Mouse (Mus musculus) embryo, embryonic 11.5 days (tissue): Measurements from ENCODE around the gene Mus81.
A peak's percentile ranks its signal among the peaks of the same experiment; 100 is the strongest.
"Not testable (repeated sequence)": the region's sequence is repeated elsewhere in the genome, so short reads cannot be mapped to it uniquely, and the experiment has no call there.

Experiments
- DNase-seq: peaks from one replicate; pipeline ENCODE4 v3.0.0-alpha.2; 2012; ENCODE audit warnings: low read depth, low spot score

The Mus81 gene

DNA sequence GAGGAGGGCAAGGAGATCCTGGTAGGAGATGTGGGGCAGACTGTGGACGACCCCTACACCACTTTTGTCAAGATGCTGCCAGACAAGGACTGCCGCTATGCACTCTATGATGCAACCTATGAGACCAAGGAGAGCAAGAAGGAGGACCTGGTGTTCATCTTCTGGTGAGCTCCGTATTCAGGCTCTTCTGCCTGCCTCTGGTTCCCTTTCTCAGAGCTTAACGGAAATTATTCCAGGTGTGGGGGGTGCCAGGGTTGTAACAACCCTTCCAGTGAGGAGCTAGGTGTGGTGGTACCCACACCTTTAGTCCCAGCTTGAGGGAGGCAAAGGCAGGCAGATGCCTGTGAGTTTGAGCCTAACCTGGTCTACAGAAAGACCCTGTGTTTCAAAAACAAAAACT lies 4.4 kb upstream of the Mus81 start:
- no peak for DNase-seq

DNA sequence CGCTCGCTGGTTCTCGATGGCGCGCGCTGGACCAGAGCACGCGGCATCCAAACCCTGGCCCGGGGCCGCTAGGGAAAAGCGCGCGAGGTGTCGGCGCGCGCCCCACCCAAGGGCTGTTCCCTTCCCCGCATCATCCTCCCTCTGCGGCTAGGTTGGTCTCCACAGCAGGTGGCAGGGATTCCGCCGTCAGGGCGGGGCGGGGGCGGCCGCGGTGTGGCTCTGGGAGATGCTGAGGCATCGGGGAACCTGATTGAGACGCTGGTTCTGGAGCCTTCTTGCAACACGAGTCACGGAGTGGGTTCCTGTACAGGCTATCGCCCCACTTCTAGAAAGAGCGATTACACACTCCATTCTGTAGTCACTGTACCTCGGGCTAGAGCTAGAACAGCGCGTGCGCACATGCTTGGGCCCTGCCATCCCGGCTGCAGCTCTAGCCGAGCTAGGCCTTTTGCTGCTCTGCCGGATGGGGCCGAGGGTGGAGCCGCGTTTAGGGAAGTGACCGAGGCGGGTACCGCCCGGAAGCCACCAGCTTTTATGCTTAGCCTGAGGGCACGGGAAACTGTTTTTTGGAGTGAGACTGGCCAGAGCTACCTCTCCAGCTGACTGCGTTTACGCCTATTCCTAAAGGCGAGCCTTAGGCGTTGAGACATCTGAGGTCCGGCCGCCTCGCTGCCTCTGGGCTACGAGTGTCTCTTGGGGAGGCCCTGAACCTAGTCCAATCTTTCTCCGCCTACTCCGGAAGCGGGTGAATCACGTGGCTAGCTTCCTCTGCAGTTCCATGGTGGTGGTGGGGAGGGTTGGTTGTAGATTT lies 2.9 kb upstream of the Mus81 start:
- peak; percentile 59 for DNase-seq

DNA sequence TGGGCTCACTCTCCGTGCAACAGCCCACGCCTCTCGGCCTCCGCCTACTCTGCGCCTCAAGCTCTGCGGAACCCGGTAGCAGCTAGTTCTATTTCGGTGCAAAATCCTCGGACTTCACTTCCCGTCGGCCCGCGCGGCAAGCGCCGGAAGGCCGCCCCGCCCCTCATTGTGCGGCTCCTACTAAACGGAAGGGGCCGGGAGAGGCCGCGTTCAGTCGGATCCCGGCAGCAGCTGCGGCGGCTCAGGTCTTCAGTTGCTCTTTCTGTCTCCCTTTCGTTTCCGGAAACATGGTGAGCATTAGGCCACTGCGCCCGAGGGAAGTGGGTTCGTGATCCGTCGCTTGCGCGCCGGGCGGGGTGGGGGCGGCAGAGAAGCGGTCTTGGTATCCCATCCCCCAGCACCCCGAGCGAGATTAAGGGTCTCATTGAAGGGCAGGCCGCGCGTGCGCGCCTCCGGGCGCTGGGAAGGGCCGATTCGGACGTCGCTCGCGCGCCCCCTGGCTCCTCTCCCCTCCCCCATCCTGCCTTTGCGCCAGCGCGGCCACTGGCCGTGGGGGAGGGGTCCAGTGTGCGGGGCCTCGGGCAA lies 2.2 kb upstream of the Mus81 start, which contains the start of gene Cfl1:
Cfl1 (plus strand) TSS at position 143 of the 585 bp plus-strand sequence.
- peak; percentile 92 for DNase-seq

DNA sequence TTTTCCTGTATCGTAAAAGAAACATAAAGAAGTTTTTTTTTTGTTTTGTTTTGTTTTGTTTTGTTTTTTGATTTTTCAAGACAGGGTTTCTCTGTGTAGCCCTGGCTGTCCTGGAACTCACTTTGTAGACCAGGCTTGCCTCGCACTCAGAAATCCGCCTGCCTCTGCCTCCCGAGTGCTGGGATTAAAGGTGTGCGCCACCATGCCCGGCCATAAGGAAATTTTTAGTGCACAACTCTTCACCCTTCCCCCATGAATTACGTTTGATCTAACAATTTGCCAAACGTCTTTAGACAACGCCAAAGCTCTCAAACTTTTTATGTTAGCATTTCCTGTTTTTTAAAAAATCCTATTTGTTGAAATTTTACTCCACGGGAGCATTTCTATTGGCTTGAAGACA lies 1.5 kb upstream of the Mus81 start:
- not testable (repeated sequence) for DNase-seq

DNA sequence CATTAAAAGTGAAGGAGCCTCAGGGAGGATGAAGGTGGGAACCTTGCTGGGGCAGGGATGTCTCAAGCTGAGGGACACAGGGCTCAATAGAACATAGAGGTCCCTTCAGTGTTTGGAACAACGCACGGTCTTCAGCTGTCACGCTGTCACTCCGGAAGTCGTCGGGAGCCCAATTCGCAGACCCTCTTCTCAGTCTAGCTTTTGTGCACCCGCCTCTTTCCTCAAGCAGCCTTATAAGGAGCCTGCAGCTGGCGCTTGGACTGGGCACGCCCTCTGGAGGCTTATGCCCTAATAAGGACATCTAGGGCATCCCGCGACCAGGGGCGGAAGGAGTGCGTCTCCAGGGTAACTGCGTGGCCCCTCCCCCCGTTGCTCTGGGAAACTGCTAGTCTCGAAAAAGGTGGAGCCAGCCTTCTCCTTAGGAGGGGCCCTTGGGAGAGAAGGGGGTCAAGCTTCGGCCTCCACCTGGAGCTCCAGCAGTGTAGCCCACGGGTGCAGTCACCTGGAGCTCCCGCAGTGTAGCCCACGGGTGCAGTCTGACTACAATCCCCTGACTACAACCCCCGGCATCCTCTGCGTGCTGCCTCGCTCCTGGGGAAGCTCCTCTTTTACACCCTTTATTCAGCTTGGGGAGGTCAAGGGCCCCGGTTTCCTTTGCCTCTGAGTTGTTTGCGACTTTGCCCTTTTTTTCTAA lies 823 bp upstream of the Mus81 start:
- peak; percentile 94 for DNase-seq

DNA sequence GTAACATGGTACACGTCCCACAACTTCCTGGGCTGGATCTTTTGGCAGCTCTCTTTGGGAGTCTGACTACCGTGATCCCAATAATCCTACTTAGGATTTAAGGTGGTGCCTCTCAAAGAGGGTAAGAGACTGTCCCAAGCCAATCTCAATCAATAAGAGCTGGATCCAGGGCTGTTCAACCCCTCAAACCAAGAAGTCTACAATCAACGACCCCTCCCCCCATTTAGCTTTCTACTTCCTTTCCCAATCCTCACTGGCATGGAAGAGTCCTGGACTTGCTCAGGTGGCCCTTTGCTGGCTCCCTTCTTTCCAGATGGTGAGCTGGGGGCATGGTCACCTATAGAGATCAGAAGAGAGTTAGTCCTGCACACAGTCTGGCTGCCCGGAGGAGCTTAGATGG lies 1.4 kb downstream of the Mus81 start:
- DNase-seq, result no peak

DNA sequence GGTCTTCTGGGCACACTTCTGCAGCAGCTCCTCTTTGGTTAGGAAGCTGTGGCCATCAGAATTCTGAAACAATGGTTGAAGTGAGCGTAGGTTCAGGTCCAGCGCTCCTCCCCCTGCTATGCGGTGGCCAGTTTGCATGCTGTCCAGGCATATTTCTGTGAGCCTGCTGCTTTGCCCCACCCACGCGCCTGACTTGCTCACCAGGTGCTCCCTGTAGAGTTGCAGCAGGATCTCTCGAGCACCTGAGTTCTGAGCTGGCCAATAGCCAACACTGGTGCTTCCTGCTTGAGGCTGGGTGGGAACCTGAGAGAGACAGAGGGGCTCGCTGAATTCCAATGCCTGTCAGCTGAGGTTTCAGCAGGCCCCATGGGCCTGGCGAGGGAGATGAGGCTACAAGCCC lies 1.9 kb downstream of the Mus81 start:
- no peak for DNase-seq

DNA sequence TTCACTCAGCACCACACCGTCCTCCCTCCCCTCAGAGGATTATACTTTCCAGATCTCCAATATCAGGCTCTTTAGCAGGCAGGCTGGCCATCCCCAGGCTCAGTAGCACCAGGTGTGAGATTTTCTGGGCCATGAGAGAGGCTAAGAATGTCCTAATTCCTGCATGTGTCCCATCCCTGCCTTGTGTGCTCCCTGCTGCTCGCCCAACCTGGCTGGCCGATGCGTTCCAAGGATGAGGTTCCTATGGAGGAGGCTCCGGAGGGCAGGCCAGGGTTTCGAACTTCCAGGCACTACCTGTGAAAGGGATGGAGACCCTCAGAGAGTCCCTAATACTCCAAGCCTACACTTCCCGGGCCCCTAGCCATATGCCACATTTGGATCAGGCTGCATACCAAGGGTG lies 2.4 kb downstream of the Mus81 start:
- DNase-seq, result no peak

DNA sequence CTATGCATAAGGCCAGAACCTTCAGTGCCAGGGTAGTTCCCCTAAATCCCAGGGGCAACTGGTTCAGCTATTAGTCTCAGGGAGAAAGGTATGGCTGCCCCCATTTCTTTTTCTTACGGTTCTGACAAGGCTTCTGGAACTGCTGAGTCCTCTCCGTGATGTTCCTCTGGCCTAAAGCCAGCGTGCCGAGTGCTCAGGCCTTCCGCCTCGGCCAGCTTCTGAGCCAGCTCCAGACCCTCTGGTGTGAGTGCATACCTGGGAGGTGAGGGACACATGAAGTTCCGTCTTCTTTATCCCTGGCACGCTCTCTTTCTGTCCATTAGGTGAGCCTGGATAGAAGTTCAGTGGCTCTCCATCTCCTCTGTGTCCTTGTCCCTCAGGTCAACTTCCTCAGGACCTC lies 2.8 kb downstream of the Mus81 start:
- no peak for DNase-seq

DNA sequence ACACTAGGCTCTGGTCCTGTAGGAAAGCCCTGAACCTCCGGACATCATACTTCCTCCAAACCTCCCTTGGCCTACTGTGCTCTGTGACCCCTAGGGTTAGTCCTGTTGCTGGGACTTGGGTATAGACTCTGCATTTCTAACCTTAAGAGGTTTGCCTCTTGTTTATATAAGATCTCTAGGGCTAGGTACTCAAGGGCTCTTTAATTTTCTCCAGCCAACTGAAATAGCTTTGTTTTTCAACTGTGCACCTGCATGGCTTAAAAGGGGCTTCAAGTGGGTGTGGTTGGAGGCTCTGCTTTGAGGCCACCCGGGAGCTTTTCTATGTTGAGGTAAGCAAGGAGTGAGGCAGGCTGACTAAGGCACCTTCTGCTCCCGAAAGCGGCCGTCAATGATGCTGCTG lies 3.7 kb downstream of the Mus81 start:
- no peak for DNase-seq

DNA sequence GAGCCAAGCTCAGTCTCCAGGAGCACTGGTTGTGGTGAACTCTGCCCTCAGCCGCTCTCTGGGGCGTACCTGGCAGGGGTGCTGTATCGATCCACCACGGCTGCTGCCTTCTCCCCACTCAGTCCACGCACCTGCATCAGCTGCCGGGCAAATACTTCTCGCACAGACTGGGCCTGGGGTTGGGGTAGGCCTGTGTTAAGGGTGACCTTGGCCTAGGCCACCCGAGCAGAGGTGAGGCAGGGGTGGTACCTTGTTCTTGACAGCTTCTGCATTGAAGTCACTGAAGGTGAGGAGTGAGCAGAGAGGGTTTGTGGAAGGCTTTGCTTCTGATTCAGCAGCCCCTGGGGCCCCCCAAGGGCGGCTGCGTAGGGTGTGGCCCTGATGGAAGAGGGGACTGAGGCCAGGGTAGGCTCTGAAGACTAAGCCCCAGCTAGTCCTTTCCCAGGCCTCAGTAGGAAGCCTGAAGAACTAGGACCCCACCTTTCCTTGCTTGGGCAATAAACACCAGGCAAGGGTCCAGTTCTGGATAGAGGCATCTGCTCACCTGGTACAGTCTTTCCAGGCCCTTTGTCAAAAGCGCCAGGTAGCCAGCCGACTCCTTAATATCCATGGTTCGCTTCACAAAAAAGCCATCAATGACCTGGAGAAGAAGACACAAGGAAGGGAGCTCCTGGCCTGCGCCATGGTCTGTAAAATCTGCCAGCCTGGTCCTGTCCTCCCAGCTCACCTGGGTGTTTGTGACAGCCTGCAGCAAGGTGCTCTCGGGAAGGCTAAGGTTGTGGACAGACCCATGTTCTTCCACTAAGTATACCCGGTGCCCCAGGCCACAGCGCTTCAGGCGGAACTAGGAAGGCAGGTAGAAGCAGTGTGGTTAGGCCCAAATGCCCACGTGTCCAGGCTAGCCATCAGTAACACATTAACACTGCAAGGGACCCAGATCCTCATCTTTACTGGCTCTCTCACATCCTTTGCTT lies 4.5 kb downstream of the Mus81 start:
- no peak for DNase-seq

DNA sequence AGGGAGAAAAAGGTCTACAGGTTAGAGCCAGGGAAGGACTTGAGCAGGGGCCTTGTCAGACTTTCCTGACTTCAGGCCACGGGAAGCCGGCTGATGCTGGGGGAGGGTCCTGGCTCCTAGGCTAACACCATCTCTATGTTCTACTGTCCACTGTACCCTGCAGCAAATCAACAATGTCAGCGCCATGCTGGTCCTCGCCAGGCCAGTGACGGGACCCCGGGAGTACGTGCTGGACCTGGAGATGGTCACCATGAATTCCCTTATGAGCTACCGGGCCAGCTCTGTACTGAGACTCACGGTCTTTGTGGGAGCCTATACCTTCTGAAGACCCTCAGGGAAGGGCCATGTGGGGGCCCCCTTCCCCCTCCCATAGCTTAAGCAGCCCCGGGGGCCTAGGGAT lies 6.8 kb downstream of the Mus81 start:
- DNase-seq, result no peak

DNA sequence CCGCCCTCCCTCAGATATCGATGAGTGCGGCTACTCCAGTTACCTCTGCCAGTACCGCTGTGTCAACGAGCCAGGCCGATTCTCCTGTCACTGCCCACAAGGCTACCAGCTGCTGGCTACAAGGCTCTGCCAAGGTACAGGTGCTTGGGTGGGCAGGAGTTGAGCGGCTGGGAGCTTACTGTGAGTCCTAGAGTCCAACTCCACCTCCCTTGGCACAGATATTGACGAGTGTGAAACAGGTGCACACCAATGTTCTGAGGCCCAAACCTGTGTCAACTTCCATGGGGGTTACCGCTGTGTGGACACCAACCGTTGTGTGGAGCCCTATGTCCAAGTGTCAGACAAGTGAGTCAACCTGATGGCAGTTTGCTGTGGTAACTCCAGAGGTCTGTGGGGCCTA lies 8.2 kb downstream of the Mus81 start:
- DNase-seq, result no peak

DNA sequence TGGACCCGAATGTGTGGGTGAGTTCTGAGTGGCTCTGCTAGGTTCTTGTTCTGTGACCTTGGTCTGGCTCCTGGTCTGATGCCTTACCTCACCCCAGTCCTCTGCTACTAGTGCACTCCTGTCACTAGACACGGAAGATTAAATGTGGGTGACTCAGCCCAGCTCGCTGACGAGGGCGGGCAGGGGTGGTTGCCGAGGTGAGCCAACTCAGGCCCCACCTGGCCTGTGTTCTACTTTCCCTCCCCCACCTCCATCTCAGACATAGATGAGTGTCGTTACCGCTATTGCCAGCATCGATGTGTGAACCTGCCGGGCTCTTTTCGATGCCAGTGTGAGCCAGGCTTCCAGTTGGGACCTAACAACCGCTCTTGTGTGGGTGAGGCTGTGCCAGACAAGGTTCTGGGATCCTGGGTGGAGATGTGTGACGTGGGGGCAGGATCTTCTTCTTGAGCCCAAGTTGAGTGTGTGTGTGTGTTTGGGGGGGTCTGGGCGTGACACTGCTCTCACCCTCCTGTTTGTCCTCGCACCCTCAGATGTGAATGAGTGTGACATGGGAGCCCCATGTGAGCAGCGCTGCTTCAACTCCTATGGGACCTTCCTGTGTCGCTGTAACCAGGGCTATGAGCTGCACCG lies 10.4 kb downstream of the Mus81 start:
- no peak for DNase-seq

DNA sequence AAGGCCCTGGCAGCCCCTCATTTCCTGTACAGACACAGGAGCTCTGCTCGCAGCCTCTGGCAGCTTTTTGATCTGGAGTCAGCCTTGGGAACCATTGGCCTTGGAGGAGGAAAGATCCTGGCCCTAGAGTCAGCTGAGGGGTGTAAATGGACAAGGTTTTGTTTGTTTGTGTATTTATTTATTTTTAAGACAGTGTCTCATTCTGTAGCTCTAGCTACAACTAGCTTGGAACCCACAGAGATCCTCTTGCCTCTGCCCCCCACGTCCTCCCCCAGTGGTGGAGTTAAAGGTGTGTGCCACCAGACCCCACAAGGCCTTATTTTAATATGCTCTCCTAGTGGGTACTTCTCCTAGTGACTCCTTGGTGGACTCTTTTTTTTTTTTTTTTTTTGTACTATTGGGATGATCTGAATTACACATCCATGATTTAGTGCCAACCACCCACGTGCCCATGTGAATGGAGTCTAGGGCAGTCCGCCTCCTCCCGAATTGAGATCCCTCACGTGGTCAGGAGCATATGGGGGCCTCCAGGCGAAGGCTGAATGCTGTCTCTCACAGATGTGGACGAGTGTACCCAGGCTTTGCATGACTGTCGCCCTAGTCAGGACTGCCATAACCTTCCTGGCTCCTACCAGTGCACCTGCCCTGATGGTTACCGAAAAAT lies 11.1 kb downstream of the Mus81 start:
- no peak for DNase-seq

DNA sequence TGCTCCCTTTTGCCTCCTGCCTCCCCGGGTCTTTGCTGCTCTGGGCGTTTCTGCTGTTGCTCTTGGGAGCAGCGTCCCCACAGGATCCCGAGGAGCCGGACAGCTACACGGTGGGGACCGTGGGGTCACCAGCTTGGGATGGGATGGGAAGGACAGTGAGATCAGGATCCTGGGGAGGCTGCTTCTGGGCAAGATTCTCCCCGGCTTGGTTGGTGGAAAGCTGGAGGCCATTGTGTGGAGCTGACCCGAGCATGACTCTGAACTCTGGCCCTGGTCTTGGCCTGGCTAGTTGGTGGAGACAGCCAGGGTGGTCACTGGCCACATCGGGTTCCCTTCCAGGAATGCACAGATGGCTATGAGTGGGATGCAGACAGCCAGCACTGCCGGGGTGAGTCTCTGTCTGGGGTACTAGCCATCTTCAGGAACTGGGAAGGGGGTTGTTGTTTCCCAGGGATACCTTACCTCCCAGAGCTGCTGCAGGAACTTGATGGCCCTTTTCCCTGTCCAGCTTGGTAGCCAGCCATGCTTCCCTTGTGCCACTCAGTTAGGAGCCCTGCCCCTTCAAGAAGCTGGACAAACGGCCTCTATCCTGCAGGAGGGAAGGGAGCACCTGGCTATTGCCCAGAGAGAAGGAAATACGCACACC lies 13.0 kb downstream of the Mus81 start:
- DNase-seq, result no peak

DNA sequence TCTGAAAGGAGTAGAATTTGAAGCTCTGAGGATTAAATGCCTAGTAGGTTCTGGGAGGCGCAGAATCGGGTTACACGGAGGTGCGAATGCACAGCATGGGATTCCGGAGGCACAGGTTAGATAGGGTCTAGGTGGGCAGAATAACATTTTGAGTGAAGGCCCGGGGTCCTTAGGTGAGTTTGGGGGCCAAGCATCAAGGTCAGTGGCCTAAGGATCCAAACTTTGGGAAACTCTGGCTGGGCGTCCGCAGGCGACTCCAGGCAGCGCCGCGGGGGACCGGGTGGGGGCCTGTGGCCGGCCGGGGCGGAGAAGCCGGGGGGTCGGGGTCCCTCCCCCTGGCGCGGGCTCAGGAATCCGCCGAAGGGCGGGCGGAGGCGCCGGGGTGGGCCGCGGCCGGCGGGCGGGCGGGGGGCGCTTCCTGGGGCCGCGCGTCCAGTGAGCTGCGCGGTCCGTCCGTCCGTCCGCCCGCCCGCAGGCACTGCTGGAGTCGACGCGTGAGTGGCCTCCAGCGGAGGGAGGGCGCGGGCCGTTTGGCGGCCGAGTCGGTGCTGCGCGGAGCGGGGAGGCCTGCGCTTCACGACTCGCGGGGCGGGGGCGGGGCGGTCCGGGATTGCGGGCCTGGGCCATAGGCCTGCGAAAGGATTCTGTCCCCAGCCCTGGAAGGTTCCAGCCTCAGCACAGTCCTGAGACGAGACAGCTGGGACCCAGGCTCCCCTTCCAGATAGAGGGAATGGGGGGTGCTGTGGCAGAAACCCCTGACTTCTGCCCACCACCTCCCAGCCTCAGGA lies 13.7 kb downstream of the Mus81 start:
- DNase-seq, result no peak

DNA sequence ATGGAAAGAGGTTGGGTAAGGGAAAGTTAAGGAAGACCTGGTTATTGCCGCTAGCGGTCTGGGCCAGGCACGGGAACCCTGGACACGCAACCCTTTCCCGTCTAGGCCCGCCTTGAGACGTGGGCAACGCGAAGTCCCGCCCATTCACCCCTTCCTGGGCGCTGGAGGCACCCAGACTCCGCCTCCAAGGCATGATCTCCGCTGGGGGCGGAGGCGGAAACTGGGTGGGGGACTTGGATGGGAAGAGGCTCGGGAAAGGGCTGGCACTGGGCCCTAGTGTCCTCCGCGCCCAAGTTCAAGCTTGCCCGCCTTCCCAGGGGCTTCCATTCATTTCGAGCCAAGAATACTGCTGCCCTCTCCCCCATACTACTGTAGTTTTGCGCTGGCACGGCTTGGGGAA lies 14.5 kb downstream of the Mus81 start, which contains the start of gene Efemp2:
Efemp2 (plus strand) TSS at position 235 of the 400 bp plus-strand sequence.
- DNase-seq, result peak; percentile 61

DNA sequence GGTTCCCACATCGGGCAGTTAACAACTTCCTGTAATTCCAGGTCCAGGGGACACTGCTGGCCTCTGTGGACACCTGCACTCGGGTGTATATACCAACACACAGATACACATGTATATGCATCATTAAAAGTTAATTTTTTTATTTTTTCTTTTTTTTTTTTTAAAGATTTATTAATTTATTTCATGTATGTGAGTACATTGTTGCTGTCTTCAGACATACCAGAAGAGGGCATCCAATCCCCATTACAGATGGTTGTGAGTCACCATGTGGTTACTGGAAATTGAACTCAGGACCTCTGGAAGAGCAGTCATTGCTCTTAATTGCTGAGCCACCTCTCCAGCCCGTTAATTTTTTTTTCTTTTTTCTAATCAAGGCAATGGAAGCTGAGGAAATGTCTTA lies 15.3 kb downstream of the Mus81 start:
- no peak for DNase-seq
